Mouse (Mus musculus) CH12.LX (cell line): Measurements from ENCODE around the gene Anp32a. TPM values are rescaled to one million over a fixed set of nuclear protein-coding genes. Genes with fewer than 3 reads are reported as not detected.

Experiments
- DNase-seq: peaks from one replicate; pipeline ENCODE4 v3.0.0-alpha.2; 2013; ENCODE audit errors: extremely low read depth
- H3K27ac ChIP-seq: 2 replicates; pipeline ENCODE4 v1.5.1; 2012; ENCODE audit warnings: low read depth, mild to moderate bottlenecking, control low read depth, moderate library complexity; ENCODE audit not compliant: insufficient read depth
- H3K27me3 ChIP-seq: replicated peaks from 2 replicates; pipeline ENCODE3; 2012; ENCODE audit warnings: inconsistent platforms
- H3K36me3 ChIP-seq, 2 experiments: replicated peaks in 1 of 2; 2 replicates each; pipeline versions ENCODE3 to v1.6.1; 2012; ENCODE audit warnings: inconsistent platforms in 1 of 2, low read length in 1 of 2, mild to moderate bottlenecking in 1 of 2, mixed read lengths in 1 of 2, moderate library complexity in 1 of 2; ENCODE audit not compliant: control insufficient read depth in 1 of 2, insufficient read depth in 1 of 2
- H3K4me1 ChIP-seq, 2 experiments: 2 replicates each; pipeline ENCODE4 v1.6.1; 2012; ENCODE audit warnings: inconsistent platforms in 1 of 2, moderate library complexity in 1 of 2; ENCODE audit not compliant: insufficient read depth in 2 of 2, control insufficient read depth in 1 of 2
- H3K4me2 ChIP-seq: 2 replicates; pipeline ENCODE4 v1.6.1; 2012; ENCODE audit warnings: low read depth, mild to moderate bottlenecking, control low read depth; ENCODE audit not compliant: poor library complexity, insufficient read depth, severe bottlenecking
- H3K4me3 ChIP-seq, 3 experiments: fragments of 150-350 bp in 1 of 3; sonication (generic) in 1 of 3; replicated peaks in 1 of 3; 2 replicates each; pipeline versions ENCODE3 to v1.5.1; 2011 to 2012; ENCODE audit warnings: low read depth in 2 of 3, low read length in 2 of 3, mild to moderate bottlenecking in 2 of 3, moderate library complexity in 2 of 3, control low read depth in 1 of 3, improper control_type of control experiment in 1 of 3, inconsistent platforms in 1 of 3, mixed read lengths in 1 of 3; ENCODE audit not compliant: poor library complexity in 1 of 3
- H3K79me2 ChIP-seq: replicated peaks from 2 replicates; pipeline ENCODE4 v1.6.1; 2012; ENCODE audit warnings: mild to moderate bottlenecking, moderate library complexity; ENCODE audit not compliant: control insufficient read depth, poor library complexity, insufficient read depth, severe bottlenecking; ENCODE audit errors: extremely low read depth
- H3K9ac ChIP-seq: 2 replicates; pipeline ENCODE4 v1.6.1; 2012; ENCODE audit warnings: low read depth, mild to moderate bottlenecking, control low read depth, moderate library complexity; ENCODE audit not compliant: insufficient read depth
- H3K9me3 ChIP-seq: replicated peaks from 2 replicates; pipeline ENCODE3; 2012; ENCODE audit warnings: low read length, inconsistent platforms, mixed read lengths
- BHLHE40 ChIP-seq: IDR thresholded peaks from 2 replicates; pipeline ENCODE4 v1.6.1; 2011; ENCODE audit warnings: mild to moderate bottlenecking, low read depth, low read length, improper control_type of control experiment
- CHD2 ChIP-seq: IDR thresholded peaks from 2 replicates; pipeline ENCODE4 v1.6.1; 2011; ENCODE audit warnings: low read length, improper control_type of control experiment
- CTCF ChIP-seq, 2 experiments: IDR thresholded peaks in 1 of 2; conservative IDR thresholded peaks in 1 of 2; 2 replicates each; pipeline ENCODE4 v1.5.1; 2011 to 2012; ENCODE audit warnings: low read depth in 2 of 2, low read length in 2 of 2, improper control_type of control experiment in 1 of 2, inconsistent platforms in 1 of 2, mild to moderate bottlenecking in 1 of 2, moderate library complexity in 1 of 2
- E2F4 ChIP-seq: IDR thresholded peaks from 2 replicates; pipeline ENCODE4 v1.6.1; 2011; ENCODE audit warnings: low read depth, low read length, improper control_type of control experiment; ENCODE audit not compliant: insufficient replicate concordance
- EP300 ChIP-seq: IDR thresholded peaks from 2 replicates; pipeline ENCODE4 v1.6.1; 2011; ENCODE audit warnings: low read length, improper control_type of control experiment
- ETS1 ChIP-seq: conservative IDR thresholded peaks from 2 replicates; pipeline ENCODE4 v1.6.1; 2012; ENCODE audit warnings: low read depth, mild to moderate bottlenecking, inconsistent platforms, low read length, improper control_type of control experiment, moderate library complexity
- IRF4 ChIP-seq: IDR thresholded peaks from 2 replicates; pipeline ENCODE4 v1.6.1; 2014; ENCODE audit warnings: low read depth, mild to moderate bottlenecking, inconsistent platforms, low read length, improper control_type of control experiment
- JUN ChIP-seq: IDR thresholded peaks from 2 replicates; pipeline ENCODE4 v1.6.1; 2011; ENCODE audit warnings: low read depth, mild to moderate bottlenecking, low read length, improper control_type of control experiment, moderate library complexity; ENCODE audit not compliant: insufficient read depth
- JUND ChIP-seq: conservative IDR thresholded peaks from 2 replicates; pipeline ENCODE4 v1.6.1; 2011; ENCODE audit warnings: low read depth, low read length, improper control_type of control experiment
- KAT2A ChIP-seq: IDR thresholded peaks from 2 replicates; pipeline ENCODE4 v1.6.1; 2012; ENCODE audit warnings: low read length, improper control_type of control experiment, inconsistent platforms; ENCODE audit not compliant: insufficient replicate concordance
- MAFK ChIP-seq: IDR thresholded peaks from 2 replicates; pipeline ENCODE4 v1.6.1; 2011; ENCODE audit warnings: low read length, improper control_type of control experiment; ENCODE audit not compliant: insufficient replicate concordance
- MAX ChIP-seq: IDR thresholded peaks from 2 replicates; pipeline ENCODE4 v1.6.1; 2011; ENCODE audit warnings: low read length, improper control_type of control experiment
- MAZ ChIP-seq: IDR thresholded peaks from 2 replicates; pipeline ENCODE4 v1.6.1; 2012; ENCODE audit warnings: low read depth, mild to moderate bottlenecking, inconsistent platforms, low read length, improper control_type of control experiment, moderate library complexity
- MEF2A ChIP-seq: IDR thresholded peaks from 2 replicates; pipeline ENCODE4 v1.6.1; 2014; ENCODE audit warnings: low read depth, mild to moderate bottlenecking, inconsistent platforms, low read length, improper control_type of control experiment, borderline replicate concordance
- MXI1 ChIP-seq: IDR thresholded peaks from 2 replicates; pipeline ENCODE4 v1.6.1; 2011; ENCODE audit warnings: mild to moderate bottlenecking, low read depth, low read length, improper control_type of control experiment
- MYC ChIP-seq: IDR thresholded peaks from 2 replicates; pipeline ENCODE4 v1.6.1; 2011; ENCODE audit warnings: low read depth, mild to moderate bottlenecking, improper control_type of control experiment, low read length
- NELFE ChIP-seq: IDR thresholded peaks from 2 replicates; pipeline ENCODE4 v1.6.1; 2011; ENCODE audit warnings: low read depth, low read length, improper control_type of control experiment
- PAX5 ChIP-seq: IDR thresholded peaks from 2 replicates; pipeline ENCODE4 v1.6.1; 2012; ENCODE audit warnings: low read length, inconsistent platforms, mixed read lengths
- POLR2AphosphoS2 ChIP-seq: IDR thresholded peaks from 2 replicates; pipeline ENCODE4 v1.6.1; 2011; ENCODE audit warnings: low read depth, low read length, improper control_type of control experiment
- RCOR1 ChIP-seq: conservative IDR thresholded peaks from 2 replicates; pipeline ENCODE4 v1.6.1; 2012; ENCODE audit warnings: low read depth, mild to moderate bottlenecking, inconsistent platforms, low read length, improper control_type of control experiment
- SIN3A ChIP-seq: IDR thresholded peaks from 2 replicates; pipeline ENCODE4 v1.6.1; 2012; ENCODE audit warnings: low read length, improper control_type of control experiment, inconsistent platforms
- TBP ChIP-seq: conservative IDR thresholded peaks from 2 replicates; pipeline ENCODE4 v1.6.1; 2011; ENCODE audit warnings: low read depth, low read length, improper control_type of control experiment
- TCF12 ChIP-seq: IDR thresholded peaks from 2 replicates; pipeline ENCODE4 v1.6.1; 2014; ENCODE audit warnings: low read depth, mild to moderate bottlenecking, inconsistent platforms, low read length, improper control_type of control experiment
- USF2 ChIP-seq: conservative IDR thresholded peaks from 2 replicates; pipeline ENCODE4 v1.6.1; 2011; ENCODE audit warnings: low read depth, low read length, improper control_type of control experiment
- dilution Hi-C: fragments of 300-500 bp; cut with MboI; formaldehyde crosslinking; loops from 2 replicates; pipeline ENCODE4 v1.14.3; 2020; ENCODE audit warnings: low sequenced_read_pairs; ENCODE audit not compliant: extremely low pct_unique_long_range_greater_than_20kb, extremely low pct_ligation_motif_present
- in situ Hi-C: fragments of 300-500 bp; cut with MboI; formaldehyde crosslinking; loops from 3 replicates; pipeline ENCODE4 v1.14.3; 2019; ENCODE audit warnings: low sequenced_read_pairs, low pct_ligation_motif_present, low pct_unique_long_range_greater_than_20kb, mixed read lengths
- polyA plus RNA-seq: library from polyadenylated mRNA; unstranded; fragments of >175 nt; gene quantifications from 2 replicates; pipeline ENCODE4 v1.2.1, GENCODE M21; 2012; ENCODE audit warnings: low read depth; ENCODE audit not compliant: insufficient read length
- total RNA-seq, 2 experiments: library from RNA; depleted of rRNA; stranded (reverse); fragments of 300-350 nt in 1 of 2; fragments of >200 nt in 1 of 2; gene quantifications; 2 replicates each; pipeline ENCODE4 v1.2.3; 2012 to 2014

The Anp32a gene
- total and polyA plus RNA-seq, 3 experiments, result 585 to 1,207 (median 869) TPM

DNA sequence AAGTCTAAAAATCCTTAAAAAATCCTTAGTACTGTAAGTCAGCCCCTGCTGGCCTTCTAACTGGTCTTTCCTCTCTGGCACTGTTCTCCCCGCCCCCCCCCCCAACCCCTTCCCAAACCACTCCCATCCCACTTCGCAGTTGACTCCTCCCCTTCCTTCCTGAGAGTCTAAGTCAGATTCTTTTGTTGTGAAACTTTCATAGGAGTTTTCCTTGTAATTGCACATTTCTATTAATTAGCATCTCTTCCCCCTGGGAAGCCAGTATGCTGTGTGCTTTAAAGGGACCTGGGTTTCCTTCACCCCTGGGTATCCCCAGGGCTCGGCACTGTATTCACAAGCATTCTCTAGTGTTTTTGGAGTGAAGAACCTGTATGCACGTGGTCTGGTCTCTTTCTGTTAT lies 10.1 kb downstream of the Anp32a start (continued):
- TF ChIP-seq JUND (no peak), MYC (peak; percentile 53; the same call in 1 of the 2 replicates), E2F4 (no peak)

DNA sequence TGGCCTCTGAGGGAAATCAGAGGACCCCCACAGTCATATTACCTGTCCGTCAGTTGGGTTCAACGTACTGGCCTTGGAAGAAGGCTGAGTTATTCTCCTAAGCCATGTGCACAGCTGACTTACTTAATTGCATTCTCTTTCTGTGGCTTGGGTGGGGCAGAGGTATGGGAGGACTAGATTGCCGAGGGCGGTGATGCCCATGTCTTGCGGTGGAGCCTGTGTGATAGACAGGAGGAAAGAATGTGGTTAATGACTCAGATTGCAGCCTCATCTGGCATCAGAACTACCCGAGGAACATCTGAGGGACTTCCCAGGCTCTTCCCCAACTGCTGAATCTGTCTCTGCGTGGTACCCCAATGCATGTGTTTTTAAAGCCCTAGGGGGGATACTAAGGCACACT lies 12.7 kb downstream of the Anp32a start:
- DNase-seq, result peak; percentile 93
- Histone ChIP-seq H3K27ac (peak overlapping the region; percentile 95), H3K27me3 (no peaks in the 10 kb centered on the region), H3K9me3 (no peaks in the 10 kb centered on the region), H3K4me3 (no peak overlapping the region), H3K4me1 (peaks cover 60 to 93% of the 10 kb centered on the region in 2 experiments), H3K4me2 (peak overlapping the region; percentile 59), H3K9ac (peak overlapping the region; percentile 59), H3K79me2 (peaks cover 94% of the 10 kb centered on the region), H3K36me3 (peaks cover 24 to 73% of the 10 kb centered on the region in 2 experiments)
- dilution Hi-C loops (no loop called here), in situ Hi-C loops (no loop called here)
- TF ChIP-seq TBP, result no peak
- TF ChIP-seq TCF12, result peak; percentile 98
- TF ChIP-seq MAFK, result peak; percentile 78
- TF ChIP-seq MYC, result peak; percentile 85
- TF ChIP-seq CHD2, result peak; percentile 75
- no peak for TF ChIP-seq USF2
- peak; percentile 93 for TF ChIP-seq BHLHE40
- peak; percentile 91 for TF ChIP-seq MXI1
- TF ChIP-seq MAX, result peak; percentile 88
- TF ChIP-seq MAZ, result peak; percentile 94
- no peak; the same call in 1 of the 2 replicates for TF ChIP-seq RCOR1
- 0 out of 2 replicates have a peak, but pooled peaks have one; percentile 49 for TF ChIP-seq KAT2A
- TF ChIP-seq SIN3A, result peak; percentile 92
- peak; percentile 92 for TF ChIP-seq MEF2A
- peak; percentile 79 for TF ChIP-seq JUND
- TF ChIP-seq PAX5, result no peak
- TF ChIP-seq JUN, result peak; percentile 78
- TF ChIP-seq IRF4, result peak; percentile 94
- 0 out of 2 replicates have a peak, but pooled peaks have one; percentile 23 for TF ChIP-seq NELFE
- TF ChIP-seq CTCF (conservative IDR thresholded peaks at IDR 0.05 in 1 of 2, IDR thresholded peaks at IDR 0.05 in 1 of 2; ENCODE audit: low read depth in 2 of 2, low read length in 2 of 2), result no peak
- TF ChIP-seq EP300, result peak; percentile 98
- peak; percentile 61; the same call in 1 of the 2 replicates for TF ChIP-seq POLR2AphosphoS2
- peak; percentile 98 for TF ChIP-seq ETS1
